Mouse (Mus musculus) erythroblast, embryonic 14.5 days (primary cell): ENCODE measurements around the gene Hyou1. TPM values are rescaled to one million over a fixed set of nuclear protein-coding genes. Genes with fewer than 3 reads are reported as not detected.
"Not testable (repeated sequence)": the region's sequence is repeated elsewhere in the genome, so short reads cannot be mapped to it uniquely, and the experiment has no call there.

Experiments used
- H3K27me3 ChIP-seq: 2 replicates; pipeline ENCODE4 v1.6.1; 2012; ENCODE audit warnings: inconsistent platforms; ENCODE audit not compliant: control insufficient read depth
- H3K36me3 ChIP-seq: 2 replicates; pipeline ENCODE4 v1.6.1; 2012; ENCODE audit warnings: mild to moderate bottlenecking, inconsistent platforms; ENCODE audit not compliant: control insufficient read depth
- H3K4me1 ChIP-seq: 2 replicates; pipeline ENCODE4 v1.6.1; 2012; ENCODE audit warnings: inconsistent platforms; ENCODE audit not compliant: control insufficient read depth
- H3K4me3 ChIP-seq: replicated peaks from 2 replicates; pipeline ENCODE3; 2012; ENCODE audit warnings: moderate library complexity, mild to moderate bottlenecking, inconsistent platforms
- H3K9me3 ChIP-seq: 2 replicates; pipeline ENCODE4 v1.6.1; 2012; ENCODE audit warnings: low read length, inconsistent platforms, mixed read lengths; ENCODE audit not compliant: control insufficient read depth
- GATA1 ChIP-seq: IDR thresholded peaks from 2 replicates; pipeline ENCODE4 v1.6.1; 2012; ENCODE audit warnings: low read length, inconsistent platforms, mixed read lengths
- TAL1 ChIP-seq: IDR thresholded peaks from 3 replicates; pipeline ENCODE4 v1.6.1; 2012; ENCODE audit warnings: low read length, inconsistent platforms, mixed read lengths
- polyA plus RNA-seq: library from polyadenylated mRNA; stranded (reverse); fragments of >175 nt; gene quantifications from 2 replicates; pipeline ENCODE4 v1.2.3, GENCODE M21; 2012

Hyou1 gene
- polyA plus RNA-seq, 1 experiment = 0.69 TPM

DNA sequence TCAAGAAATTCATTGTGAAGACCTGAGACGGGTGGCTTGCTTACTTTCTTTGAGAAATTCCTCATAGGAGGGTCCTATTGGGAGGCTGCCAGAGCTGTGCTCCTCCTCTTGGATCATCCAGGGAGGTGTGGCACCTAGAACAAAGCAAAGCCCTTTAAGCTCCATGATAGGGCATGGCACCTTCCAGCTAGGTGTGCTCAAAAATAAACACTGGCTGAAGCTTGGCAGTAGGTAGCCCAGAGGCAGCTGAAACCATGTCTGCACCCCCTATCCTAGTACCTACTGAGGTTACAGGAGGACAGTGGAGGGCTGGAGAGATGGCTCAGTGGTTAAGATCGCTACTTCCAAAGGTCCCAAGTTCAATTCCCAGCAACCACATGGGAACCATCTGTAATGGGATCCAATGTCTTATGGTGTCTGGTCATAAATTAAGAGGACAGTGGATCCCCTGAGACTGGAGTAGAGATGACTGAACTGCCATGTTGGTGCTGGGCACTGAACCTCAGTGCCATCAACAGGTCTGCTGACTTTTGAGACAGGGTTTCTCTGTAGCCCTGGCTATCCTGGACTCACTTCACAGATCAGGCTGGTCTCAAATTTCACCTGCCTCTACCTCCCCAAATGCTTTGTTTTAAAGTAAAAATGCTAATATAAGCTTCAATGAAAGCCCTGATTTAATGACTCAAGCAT is 31.5 kb downstream of the Hyou1 start:
- no peak overlapping the region for H3K4me3 ChIP-seq
- no peaks in the 10 kb centered on the region for H3K27me3 ChIP-seq
- no peak for TF ChIP-seq TAL1
- TF ChIP-seq GATA1 = no peak
- no peaks in the 10 kb centered on the region for H3K9me3 ChIP-seq
- peaks cover 70% of the 10 kb centered on the region for H3K36me3 ChIP-seq
- peaks cover 57% of the 10 kb centered on the region for H3K4me1 ChIP-seq

- Histone ChIP-seq H3K4me3 (no peak overlapping the region), H3K27me3 (no peaks in the 10 kb centered on the region), H3K36me3 (peaks cover 79% of the 10 kb centered on the region), H3K9me3 (no peaks in the 10 kb centered on the region), H3K4me1 (peaks cover 58% of the 10 kb centered on the region)
- no peak for TF ChIP-seq GATA1
- no peak for TF ChIP-seq TAL1
Measured at GRCm38 (mm10) chr9:44411601-44412130, 32.4 kb downstream of the Hyou1 start.

DNA sequence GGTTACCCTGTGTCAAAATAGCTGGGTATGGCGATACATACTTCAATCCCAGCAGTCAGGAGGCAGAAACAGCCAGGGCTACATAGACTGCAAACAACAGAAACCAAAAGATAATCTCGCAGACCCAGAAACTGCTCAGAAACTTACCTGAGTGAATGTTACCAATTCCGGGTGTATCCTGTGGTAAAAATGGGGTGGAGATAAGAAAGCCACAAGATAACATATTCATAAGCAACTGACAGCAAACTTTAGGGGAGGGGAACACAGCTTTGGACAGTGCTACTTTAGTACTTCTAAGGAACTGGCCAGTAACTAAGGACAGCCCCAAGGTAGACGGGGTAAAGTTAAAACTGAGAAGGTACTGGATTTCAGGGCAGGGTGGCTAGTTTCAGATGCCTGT is 33.0 kb downstream of the Hyou1 start:
- TF ChIP-seq TAL1 (no peak), GATA1 (no peak)
- Histone ChIP-seq H3K4me1 (peaks cover 61% of the 10 kb centered on the region), H3K36me3 (peaks cover 79% of the 10 kb centered on the region), H3K27me3 (no peaks in the 10 kb centered on the region), H3K4me3 (no peak overlapping the region), H3K9me3 (no peaks in the 10 kb centered on the region)

- H3K4me1 ChIP-seq = peaks cover 66% of the 10 kb centered on the region
- no peak overlapping the region for H3K4me3 ChIP-seq
- no peaks in the 10 kb centered on the region for H3K27me3 ChIP-seq
- H3K9me3 ChIP-seq = no peaks in the 10 kb centered on the region
- TF ChIP-seq TAL1 (no peak), GATA1 (no peak)
- H3K36me3 ChIP-seq = peaks cover 79% of the 10 kb centered on the region
Measured at GRCm38 (mm10) chr9:44412781-44413180, 33.5 kb downstream of the Hyou1 start.

DNA sequence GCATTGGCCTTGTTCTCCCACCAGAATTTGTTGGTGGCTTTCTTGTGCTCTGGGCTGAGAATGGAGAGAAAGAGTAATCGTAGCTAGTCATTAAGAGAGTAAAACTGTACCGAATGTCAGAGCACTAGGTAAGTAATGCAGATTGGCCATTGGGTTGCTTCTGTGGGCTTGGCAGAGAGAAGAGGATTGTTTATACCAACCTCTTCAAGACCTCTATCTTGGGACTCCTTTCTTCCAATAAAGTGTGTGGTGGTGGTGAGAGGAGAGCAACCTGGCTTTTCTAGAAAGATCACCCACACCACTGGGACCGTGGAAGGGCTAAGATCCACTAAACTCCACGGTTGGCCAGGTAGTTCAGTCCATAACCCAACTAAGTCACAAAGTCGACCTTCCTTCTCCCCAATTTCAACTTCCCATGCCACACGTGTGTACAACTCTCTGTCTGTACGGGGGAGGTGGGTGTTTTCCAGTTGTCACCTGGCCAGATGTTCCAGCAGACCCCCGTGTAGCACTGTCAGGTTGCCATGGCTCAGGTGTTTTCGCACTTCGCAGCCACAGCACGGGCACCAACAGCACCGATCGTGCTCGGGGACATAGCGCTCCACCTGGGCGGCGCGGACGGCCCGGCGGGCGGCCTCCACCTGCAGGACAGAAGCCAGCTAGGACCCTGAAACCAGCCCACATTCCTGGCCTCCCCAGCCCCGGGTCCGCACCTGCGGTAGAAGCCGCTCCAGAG is 38.0 kb downstream of the Hyou1 start:
- no peaks in the 10 kb centered on the region for H3K9me3 ChIP-seq
- peaks cover 40% of the 10 kb centered on the region for H3K36me3 ChIP-seq
- H3K27me3 ChIP-seq = no peaks in the 10 kb centered on the region
- peak overlapping the region; percentile 78 for H3K4me3 ChIP-seq
- peaks cover 41% of the 10 kb centered on the region for H3K4me1 ChIP-seq
- no peak for TF ChIP-seq TAL1
- TF ChIP-seq GATA1 = no peak

DNA sequence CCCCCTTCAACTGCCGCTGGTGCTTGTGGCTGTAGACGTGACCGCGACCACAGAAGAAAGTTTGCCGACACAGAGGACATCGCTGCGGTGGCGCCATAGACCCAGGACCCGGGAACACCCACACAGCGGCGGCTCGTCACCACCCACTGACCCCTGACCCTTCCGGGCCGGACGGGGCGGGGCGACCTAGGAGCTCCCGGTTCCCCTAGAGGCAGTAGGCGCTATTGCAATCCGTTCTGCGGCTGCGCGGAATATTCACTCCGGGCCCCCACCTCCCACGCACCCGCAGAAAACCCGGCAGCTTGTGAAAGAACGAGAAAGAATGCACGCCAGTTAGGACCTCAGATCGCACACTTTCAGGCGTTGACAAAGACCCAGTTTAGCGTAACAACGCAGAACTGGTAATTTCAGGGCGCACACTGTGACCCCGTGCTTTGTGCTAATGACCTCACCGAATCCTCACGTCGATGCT is 38.6 kb downstream of the Hyou1 start:
- Histone ChIP-seq H3K4me1 (peaks cover 36% of the 10 kb centered on the region), H3K27me3 (no peaks in the 10 kb centered on the region), H3K4me3 (peak overlapping the region; percentile 78), H3K36me3 (peaks cover 34% of the 10 kb centered on the region), H3K9me3 (no peaks in the 10 kb centered on the region)
- TF ChIP-seq GATA1 (no peak), TAL1 (no peak)

GRCm38 (mm10) chr9:44418519-44419385 is 39.5 kb downstream of the Hyou1 start, which contains the start of gene Ccdc84:
Gene Ccdc84, minus strand, starts transcription at chr9:44418569.
- Histone ChIP-seq H3K4me3 (peak within 1 kb of the TSS; percentile 78), H3K4me1 (peaks cover 31% of the 10 kb centered on the region), H3K9me3 (no peaks in the 10 kb centered on the region), H3K36me3 (peaks cover 25% of the 10 kb centered on the region), H3K27me3 (no peaks in the 10 kb centered on the region)
- TF ChIP-seq TAL1 = no peak
- no peak for TF ChIP-seq GATA1

- Histone ChIP-seq H3K36me3 (peaks cover 16% of the 10 kb centered on the region), H3K4me1 (peaks cover 30% of the 10 kb centered on the region)
- H3K9me3 ChIP-seq, H3K27me3 ChIP-seq, H3K4me3 ChIP-seq: not testable (repeated sequence)
Measured at GRCm38 (mm10) chr9:44419730-44420129, 40.4 kb downstream of the Hyou1 start.
